Mouse (Mus musculus): ENCODE results near the gene Gpr176.

The Gpr176 gene

DNA sequence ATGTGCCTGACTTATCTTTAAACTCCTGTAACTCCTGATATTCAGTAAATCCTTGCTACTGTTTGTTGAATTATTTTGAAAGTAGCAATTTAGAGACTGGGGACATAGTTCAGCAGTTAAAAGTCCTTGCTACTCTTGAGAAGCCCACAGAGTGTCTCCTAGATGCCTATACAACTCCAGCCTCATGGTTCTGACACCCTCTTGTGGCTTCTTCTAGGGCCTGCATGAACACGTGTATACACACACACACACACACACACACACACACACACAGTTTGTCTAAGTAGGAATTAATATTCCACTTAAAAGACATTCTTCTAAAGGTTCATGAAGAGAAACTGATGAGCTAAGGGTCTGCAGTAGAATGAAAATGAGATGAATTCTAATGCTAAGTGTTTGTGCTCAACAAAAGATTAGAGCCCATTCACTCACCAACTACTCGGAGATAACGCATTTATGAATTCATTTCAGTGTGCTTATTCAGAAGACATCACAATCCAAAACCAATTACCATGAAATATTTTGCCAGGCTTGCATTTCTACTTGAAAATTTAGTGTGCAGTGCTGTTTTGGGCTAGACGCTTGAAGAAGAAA lies 144.6 kb downstream of the Gpr176 start:
- no peak for DNase-seq
